Mouse (Mus musculus): ENCODE results near the gene Cacnb2.

DNA sequence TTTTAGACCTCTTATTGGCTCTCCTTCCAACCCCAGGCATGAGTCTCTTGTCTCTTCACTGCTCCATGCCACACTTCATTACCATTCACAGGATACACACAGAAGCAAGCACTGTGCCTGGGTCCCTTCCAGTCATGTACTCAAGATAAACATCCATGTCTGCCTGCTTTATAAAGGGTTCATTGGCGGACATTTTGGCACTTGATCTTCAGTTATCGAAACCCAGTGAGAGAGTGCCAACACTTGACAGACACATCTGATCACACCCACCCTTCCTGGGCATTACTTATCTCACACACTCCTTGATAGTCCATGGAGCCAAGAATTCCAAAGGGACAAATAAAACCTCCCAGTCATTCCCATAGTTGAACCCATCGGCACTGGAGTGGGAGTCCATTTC lies 327.0 kb downstream of the Cacnb2 start:
- TF ChIP-seq CTCF (IDR thresholded peaks at IDR 0.05; ENCODE audit: borderline replicate concordance, insufficient read depth, low read depth, low read length) (no peak), POLR2A (IDR thresholded peaks at IDR 0.05; ENCODE audit: borderline replicate concordance, insufficient read depth, low read length) (no peak)

Measured in cerebellum, adult 2 months (tissue).